Mouse (Mus musculus): ENCODE measurements at regions not wholly inside any gene's neighbourhood (a gene's known extent, or its start where the extent isn't known, plus 50 kb on each side); places are given as distances from the start of the nearest gene placed in this dataset.
A peak's percentile ranks its signal among the peaks of the same experiment; 100 is the strongest.

- Histone ChIP-seq H3K27me3 (ENCODE audit: insufficient read depth, low read length) (no peaks in the 10 kb centered on the region), H3K9me3 (ENCODE audit: low read length) (no peaks in the 10 kb centered on the region), H3K9ac (replicated peaks; ENCODE audit: low read length, poor library complexity, severe bottlenecking) (no peak overlapping the region), H3K4me1 (ENCODE audit: insufficient read depth, low read length) (peaks cover 8% of the 10 kb centered on the region; the same call in 1 of the 2 replicates), H3K27ac (ENCODE audit: low read depth, low read length) (no peak overlapping the region), H3K4me3 (ENCODE audit: low read depth, low read length) (no peak overlapping the region), H3K36me3 (ENCODE audit: insufficient read depth, low read length) (no peaks in the 10 kb centered on the region), H3K4me2 (ENCODE audit: low read depth, low read length, poor library complexity, severe bottlenecking) (no peak overlapping the region)
- ATAC-seq (ENCODE audit: low FRiP score): no peak
- WGBS: 83% methylated on average over 4 of the region's 4 CpGs
- TF ChIP-seq CTCF (IDR thresholded peaks at IDR 0.05): no peak
- DNase-seq (ENCODE audit: low spot score): no peak
These were observed 463.6 kb upstream of the Kif2a start for GRCm38 (mm10) chr13:107485400-107486017.

GRCm38 (mm10) chr13:107484630-107484998 is 462.7 kb upstream of the Kif2a start:
- DNase-seq (ENCODE audit: low spot score) (no peak), ATAC-seq (ENCODE audit: low FRiP score) (no peak)
- H3K36me3 ChIP-seq (ENCODE audit: insufficient read depth, low read length): no peaks in the 10 kb centered on the region
- WGBS: 28% methylated on average over 6 of the region's 6 CpGs
- H3K27ac ChIP-seq (ENCODE audit: low read depth, low read length): no peak overlapping the region
- H3K27me3 ChIP-seq (ENCODE audit: insufficient read depth, low read length): no peaks in the 10 kb centered on the region
- H3K4me3 ChIP-seq (ENCODE audit: low read depth, low read length): no peak overlapping the region
- H3K9ac ChIP-seq (replicated peaks; ENCODE audit: low read length, poor library complexity, severe bottlenecking): no peak overlapping the region
- no peak for TF ChIP-seq CTCF (IDR thresholded peaks at IDR 0.05)
- no peak overlapping the region for H3K4me2 ChIP-seq (ENCODE audit: low read depth, low read length, poor library complexity, severe bottlenecking)
- H3K4me1 ChIP-seq (ENCODE audit: insufficient read depth, low read length): peaks cover 8% of the 10 kb centered on the region; the same call in 1 of the 2 replicates
- H3K9me3 ChIP-seq (ENCODE audit: low read length): no peaks in the 10 kb centered on the region

DNA sequence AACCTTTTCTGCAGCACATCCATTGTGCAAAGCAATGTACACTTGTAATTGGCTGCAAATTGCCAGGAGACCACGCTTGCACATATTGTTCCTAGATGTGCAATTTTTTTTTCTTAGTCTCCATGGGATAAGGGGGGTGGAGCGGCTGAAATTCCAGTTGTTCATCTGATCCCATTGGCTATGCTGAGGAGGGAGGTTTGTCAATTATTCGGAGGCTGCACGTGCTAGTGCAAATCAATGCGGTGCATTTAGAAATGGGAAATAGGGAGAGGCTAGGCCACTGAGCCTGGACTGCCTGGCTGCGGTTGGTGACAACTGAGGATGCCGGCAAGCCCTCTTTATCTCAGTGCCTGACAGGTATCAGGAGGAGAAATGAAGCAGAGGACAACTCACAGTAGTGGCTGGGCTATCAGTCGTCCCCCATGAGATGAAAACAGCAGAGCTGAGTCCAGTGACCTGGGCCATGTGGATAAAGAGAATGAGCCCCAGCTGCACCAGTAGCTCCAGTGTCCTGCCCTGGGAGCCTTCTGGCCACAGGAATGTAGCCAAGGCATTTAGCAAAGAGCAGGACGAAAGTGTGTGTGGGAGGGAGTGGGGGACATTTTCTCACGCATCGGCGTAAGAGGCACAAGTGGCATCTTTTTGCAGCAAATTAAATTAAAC is 462.2 kb upstream of the Kif2a start:
- WGBS: 20% methylated on average over 12 of the region's 12 CpGs
- no peak overlapping the region for H3K9ac ChIP-seq (replicated peaks; ENCODE audit: low read length, poor library complexity, severe bottlenecking)
- H3K4me1 ChIP-seq (ENCODE audit: insufficient read depth, low read length): peaks cover 8% of the 10 kb centered on the region; the same call in 1 of the 2 replicates
- ATAC-seq (ENCODE audit: low FRiP score) (no peak; the same call in 1 of the 2 replicates), DNase-seq (ENCODE audit: low spot score) (peak; percentile 30)
- H3K4me2 ChIP-seq (ENCODE audit: low read depth, low read length, poor library complexity, severe bottlenecking): no peak overlapping the region
- no peaks in the 10 kb centered on the region for H3K27me3 ChIP-seq (ENCODE audit: insufficient read depth, low read length)
- H3K9me3 ChIP-seq (ENCODE audit: low read length): no peaks in the 10 kb centered on the region
- H3K27ac ChIP-seq (ENCODE audit: low read depth, low read length): no peak overlapping the region
- H3K36me3 ChIP-seq (ENCODE audit: insufficient read depth, low read length): no peaks in the 10 kb centered on the region
- no peak for TF ChIP-seq CTCF (IDR thresholded peaks at IDR 0.05)
- H3K4me3 ChIP-seq (ENCODE audit: low read depth, low read length): no peak overlapping the region

- H3K36me3 ChIP-seq (ENCODE audit: insufficient read depth, low read length): no peaks in the 10 kb centered on the region
- H3K27me3 ChIP-seq (ENCODE audit: insufficient read depth, low read length): no peaks in the 10 kb centered on the region
- H3K4me2 ChIP-seq (ENCODE audit: low read depth, low read length, poor library complexity, severe bottlenecking): no peak overlapping the region
- peak; percentile 32 for DNase-seq (ENCODE audit: low spot score)
- H3K27ac ChIP-seq (ENCODE audit: low read depth, low read length): no peak overlapping the region
- TF ChIP-seq CTCF (IDR thresholded peaks at IDR 0.05): no peak
- H3K9me3 ChIP-seq (ENCODE audit: low read length): no peaks in the 10 kb centered on the region
- WGBS: 64% methylated on average over 3 of the region's 3 CpGs
- no peak for ATAC-seq (ENCODE audit: low FRiP score)
- H3K4me3 ChIP-seq (ENCODE audit: low read depth, low read length): no peak overlapping the region
- H3K9ac ChIP-seq (replicated peaks; ENCODE audit: low read length, poor library complexity, severe bottlenecking): no peak overlapping the region
- H3K4me1 ChIP-seq (ENCODE audit: insufficient read depth, low read length): peaks cover 3% of the 10 kb centered on the region; the same call in 1 of the 2 replicates
These were observed 453.2 kb upstream of the Kif2a start for GRCm38 (mm10) chr13:107475166-107475565.

- Histone ChIP-seq H3K9me3 (ENCODE audit: low read length) (no peaks in the 10 kb centered on the region), H3K36me3 (ENCODE audit: insufficient read depth, low read length) (no peaks in the 10 kb centered on the region), H3K27ac (ENCODE audit: low read depth, low read length) (no peak overlapping the region), H3K27me3 (ENCODE audit: insufficient read depth, low read length) (no peaks in the 10 kb centered on the region; the same call in 1 of the 2 replicates), H3K4me2 (ENCODE audit: low read depth, low read length, poor library complexity, severe bottlenecking) (peak overlapping the region; percentile 43), H3K4me3 (ENCODE audit: low read depth, low read length) (peak overlapping the region; percentile 10), H3K4me1 (ENCODE audit: insufficient read depth, low read length) (peaks cover 9% of the 10 kb centered on the region), H3K9ac (replicated peaks; ENCODE audit: low read length, poor library complexity, severe bottlenecking) (0 out of 2 replicates have a peak overlapping the region, but pooled peaks have one; percentile 24)
- DNase-seq (ENCODE audit: low spot score) (peak; percentile 70), ATAC-seq (ENCODE audit: low FRiP score) (peak; percentile 45; the same call in 1 of the 2 replicates)
- TF ChIP-seq CTCF (IDR thresholded peaks at IDR 0.05): no peak
- 1% methylated on average over 13 of the region's 13 CpGs for WGBS
These were observed 447.8 kb upstream of the Kif2a start for GRCm38 (mm10) chr13:107469491-107470276.

Data from midbrain, postnatal 0 days (tissue).